Mouse (Mus musculus) frontal cortex, postnatal 36 days (tissue): ENCODE data around the gene Pklr.
"Not testable (repeated sequence)": the region's sequence is repeated elsewhere in the genome, so short reads cannot be mapped to it uniquely, and the experiment has no call there.

ENCODE experiments used
- DNase-seq, 2 experiments: peaks; one replicate each; pipeline ENCODE4 v3.0.0; 2022; ENCODE audit warnings: low spot score in 2 of 2

The Pklr gene

GRCm38 (mm10) chr3:89123313-89123712, 12.6 kb upstream of the Pklr start:
- DNase-seq, result no peak

GRCm38 (mm10) chr3:89124241-89124640, 11.7 kb upstream of the Pklr start:
- no peak for DNase-seq

DNA sequence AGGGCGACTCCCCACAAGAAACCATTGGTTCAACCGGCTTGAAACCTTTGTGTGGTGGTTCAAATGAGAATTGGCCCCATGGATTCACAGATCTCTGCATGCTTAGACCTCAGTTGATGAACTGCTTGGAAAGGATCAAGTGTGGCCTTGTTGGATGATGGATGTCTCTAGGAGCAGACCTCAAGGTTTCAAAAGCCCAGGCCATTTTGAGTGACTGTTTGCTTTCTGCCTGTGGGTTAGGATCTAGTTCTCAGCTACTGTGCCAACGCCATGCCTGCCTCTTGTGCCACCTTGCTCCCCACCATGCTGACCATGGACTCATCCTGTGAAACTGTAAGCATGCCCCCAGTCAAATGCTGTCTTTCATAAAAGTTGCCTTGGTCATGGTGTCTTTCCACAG, 10.0 kb upstream of the Pklr start:
- DNase-seq, result no peak

- DNase-seq, result no peak
These were observed 6.0 kb upstream of the Pklr start for GRCm38 (mm10) chr3:89129908-89130307.

DNA sequence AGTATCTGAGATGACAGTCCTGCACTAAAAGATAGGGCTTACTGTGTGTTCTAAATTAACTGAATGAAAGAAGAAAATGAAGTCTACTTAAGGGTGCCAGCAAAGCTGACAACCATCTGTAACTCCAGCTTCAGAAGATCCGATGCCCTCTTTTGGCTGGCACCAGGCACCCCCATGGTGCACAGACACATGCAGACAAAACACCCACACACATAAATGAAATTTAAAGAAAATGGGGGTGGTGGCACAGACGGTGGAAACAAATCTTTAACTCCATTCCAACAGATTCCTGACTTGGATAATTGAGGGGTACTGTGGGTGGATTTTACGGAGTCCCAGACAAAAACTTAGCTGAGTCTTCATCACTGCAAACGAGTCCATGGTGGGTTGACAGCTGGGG, 4.1 kb upstream of the Pklr start:
- DNase-seq, result peak; percentile 62 to 82

GRCm38 (mm10) chr3:89132285-89133062, 3.5 kb upstream of the Pklr start:
- DNase-seq, result peak; percentile 53 to 54

- no peak for DNase-seq
These were observed 2.9 kb upstream of the Pklr start for GRCm38 (mm10) chr3:89133063-89133450.

GRCm38 (mm10) chr3:89133752-89134151, 2.2 kb upstream of the Pklr start:
- DNase-seq, result no peak

GRCm38 (mm10) chr3:89136365-89136764, 423 bp downstream of the Pklr start:
- no peak for DNase-seq

DNA sequence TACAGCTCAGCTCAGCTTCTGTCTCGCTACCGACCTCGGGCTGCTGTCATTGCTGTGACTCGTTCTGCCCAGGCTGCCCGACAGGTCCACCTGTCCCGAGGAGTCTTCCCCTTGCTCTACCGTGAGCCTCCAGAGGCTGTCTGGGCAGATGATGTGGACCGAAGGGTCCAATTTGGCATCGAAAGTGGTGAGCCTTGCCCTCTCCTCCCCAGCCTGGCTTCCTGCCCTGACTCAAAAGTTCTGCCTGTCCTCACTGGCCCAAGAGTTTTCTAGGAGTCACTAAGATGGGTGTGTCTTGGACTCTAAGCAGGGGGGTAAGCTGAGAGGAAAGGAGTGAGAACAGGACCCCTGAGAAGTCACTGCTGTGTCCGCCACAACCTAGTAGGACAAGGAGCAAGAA, 8.9 kb downstream of the Pklr start:
- no peak for DNase-seq

DNA sequence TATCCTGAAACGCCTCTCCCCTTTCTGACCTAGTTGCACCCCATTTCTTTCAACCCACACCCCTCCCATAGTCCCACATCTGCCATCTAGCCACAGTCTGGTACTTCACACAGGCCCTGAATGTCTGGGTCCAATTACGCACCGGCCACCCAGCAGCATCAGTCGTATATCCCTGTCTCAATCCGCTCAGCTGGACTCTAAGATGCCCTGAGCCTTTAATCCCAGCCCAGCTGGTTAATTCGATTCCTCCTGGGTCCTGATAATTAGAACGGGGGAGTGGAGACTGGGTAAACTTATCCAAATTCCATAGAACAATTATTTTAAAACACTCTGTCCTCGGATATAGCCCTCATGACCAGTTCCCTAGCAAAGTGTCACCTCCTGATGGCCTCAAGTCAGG, 9.6 kb downstream of the Pklr start:
- DNase-seq, result no peak

DNA sequence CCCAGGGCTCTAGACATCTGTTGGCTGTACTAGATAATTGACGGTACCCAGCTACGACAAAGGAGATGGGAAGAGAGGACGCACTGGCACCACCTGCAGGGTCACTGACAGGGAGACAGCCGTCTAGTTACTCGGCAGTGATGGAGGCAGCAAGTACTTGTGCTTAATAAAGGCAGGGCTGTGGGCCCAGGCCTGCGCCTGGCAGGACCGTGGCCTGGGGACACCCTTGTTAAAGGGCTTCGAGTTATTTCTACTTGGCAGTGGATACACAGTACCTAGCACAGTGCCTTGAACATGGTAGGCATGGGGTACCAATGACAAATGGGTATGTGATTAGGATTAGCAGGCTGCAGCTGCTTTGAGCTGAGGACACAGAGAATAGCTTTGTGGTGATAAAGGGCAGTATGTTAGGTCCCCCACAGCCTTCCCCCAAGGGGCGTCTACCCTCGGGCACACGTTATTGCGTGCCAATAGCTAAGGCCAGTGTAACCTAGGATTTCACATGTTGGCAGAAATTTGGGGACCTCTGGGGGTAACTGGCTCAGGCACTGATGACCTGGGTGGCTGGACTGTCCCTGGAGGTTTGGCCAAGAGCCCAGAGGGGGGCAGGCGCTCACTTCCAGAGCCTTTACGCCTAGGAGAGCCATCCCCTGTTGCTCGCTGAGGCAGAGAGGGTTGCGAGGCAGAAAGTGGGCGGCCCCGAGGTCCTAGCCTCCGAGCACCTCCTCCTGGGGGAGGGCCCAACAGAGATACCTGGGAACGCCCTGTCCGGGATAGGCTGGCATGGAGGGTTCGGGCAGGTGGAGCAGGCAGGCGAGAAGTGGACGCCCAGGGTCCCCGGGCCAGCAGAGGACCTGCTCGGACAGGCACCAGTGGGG, 11.4 kb downstream of the Pklr start:
- DNase-seq, result no peak

DNA sequence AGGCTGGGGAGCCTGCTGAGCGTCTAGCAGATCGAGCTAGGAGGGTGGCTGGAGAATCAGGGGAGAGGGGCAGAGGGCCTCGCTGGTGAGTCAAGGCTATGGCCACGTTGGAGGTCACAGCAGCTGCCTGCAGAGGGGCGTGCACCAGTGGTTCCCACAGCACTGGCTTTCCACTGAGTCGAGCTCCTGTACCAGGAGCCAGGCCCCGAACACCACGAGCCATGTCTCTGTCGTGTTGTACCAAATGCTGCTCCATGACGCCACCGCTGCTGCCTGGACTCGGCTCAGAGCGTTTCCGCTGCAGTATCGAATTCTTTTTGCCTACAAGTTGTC, 12.0 kb downstream of the Pklr start:
- DNase-seq, result no peak

DNA sequence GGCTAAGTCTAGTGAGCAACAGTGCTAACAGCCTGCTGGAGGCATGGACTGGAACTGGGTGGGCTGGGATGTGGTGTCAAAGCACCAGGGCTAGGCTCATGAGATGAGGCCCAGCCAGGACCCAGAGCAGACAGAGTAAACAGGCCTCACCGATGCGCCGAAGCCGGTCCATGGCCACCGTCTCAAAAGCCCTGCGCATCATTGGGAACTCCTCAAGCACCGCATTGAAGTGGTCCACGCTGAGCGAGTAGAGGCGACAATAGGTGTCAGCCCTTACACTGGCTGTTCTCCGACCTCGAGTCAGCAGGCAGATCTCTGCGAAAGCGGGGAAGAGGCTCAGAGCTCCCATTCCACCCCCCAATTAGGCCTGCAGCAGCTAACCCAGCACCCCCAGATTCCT, 12.6 kb downstream of the Pklr start:
- no peak for DNase-seq

DNA sequence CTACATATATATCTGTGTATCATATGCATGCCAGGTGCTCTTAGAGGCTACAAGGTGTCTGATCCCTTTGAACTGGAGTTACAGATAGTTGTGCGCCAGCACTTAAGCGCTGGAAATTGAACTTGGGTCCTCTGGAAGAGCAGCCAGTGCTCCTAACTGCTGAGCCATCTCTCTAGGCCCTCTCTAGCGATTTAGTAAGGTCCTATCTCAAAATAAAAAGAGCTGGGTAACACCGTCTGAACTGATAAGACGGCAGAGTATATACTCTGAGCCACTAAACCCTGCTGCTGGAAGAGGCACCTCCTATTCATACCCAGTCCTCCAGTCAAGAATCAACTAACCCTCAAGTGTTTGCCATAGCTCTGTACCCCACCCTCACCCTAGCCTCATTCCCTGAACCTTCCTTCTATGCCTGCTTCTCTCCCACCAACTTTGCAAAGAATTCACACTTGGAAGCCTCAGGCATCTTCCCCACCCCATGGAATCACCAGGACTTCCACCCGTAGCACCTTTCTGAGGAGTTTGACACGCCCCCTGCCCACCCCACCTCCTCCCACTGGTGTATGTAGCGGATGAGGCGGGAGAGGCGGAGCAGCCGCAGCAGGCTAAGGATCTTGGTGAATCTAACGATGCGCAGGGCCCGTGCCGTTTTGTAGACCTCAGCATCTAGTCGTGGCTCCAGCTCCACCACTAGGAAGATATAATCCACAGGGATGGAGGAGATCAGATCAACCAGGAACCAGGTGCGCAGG, 16.3 kb downstream of the Pklr start:
- no peak for DNase-seq

- DNase-seq, result no peak
These were observed 21.0 kb downstream of the Pklr start for GRCm38 (mm10) chr3:89156951-89157350.

GRCm38 (mm10) chr3:89158651-89159050, 22.7 kb downstream of the Pklr start:
- peak in 1 of 2 experiments; percentile 24 for DNase-seq

DNA sequence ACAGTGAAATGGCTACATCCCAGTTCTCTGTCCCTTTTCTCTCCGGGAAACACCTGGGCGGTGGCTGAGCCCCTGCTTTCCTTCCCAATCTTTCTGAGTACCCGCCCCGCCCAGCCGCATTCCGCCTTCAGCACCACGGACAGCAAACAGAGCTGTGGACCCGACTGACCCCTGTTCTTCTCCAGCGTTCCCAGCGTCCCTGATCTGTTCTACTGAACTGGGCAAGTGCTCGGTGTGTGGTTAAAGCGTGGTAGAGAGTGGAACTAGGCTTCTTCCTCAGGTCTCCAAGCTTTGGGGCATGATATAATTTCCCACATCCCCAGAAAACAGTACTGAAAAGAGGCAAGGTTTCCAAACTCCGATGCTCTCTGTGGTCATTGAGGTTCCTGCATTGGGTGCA, 23.3 kb downstream of the Pklr start:
- no peak for DNase-seq

DNA sequence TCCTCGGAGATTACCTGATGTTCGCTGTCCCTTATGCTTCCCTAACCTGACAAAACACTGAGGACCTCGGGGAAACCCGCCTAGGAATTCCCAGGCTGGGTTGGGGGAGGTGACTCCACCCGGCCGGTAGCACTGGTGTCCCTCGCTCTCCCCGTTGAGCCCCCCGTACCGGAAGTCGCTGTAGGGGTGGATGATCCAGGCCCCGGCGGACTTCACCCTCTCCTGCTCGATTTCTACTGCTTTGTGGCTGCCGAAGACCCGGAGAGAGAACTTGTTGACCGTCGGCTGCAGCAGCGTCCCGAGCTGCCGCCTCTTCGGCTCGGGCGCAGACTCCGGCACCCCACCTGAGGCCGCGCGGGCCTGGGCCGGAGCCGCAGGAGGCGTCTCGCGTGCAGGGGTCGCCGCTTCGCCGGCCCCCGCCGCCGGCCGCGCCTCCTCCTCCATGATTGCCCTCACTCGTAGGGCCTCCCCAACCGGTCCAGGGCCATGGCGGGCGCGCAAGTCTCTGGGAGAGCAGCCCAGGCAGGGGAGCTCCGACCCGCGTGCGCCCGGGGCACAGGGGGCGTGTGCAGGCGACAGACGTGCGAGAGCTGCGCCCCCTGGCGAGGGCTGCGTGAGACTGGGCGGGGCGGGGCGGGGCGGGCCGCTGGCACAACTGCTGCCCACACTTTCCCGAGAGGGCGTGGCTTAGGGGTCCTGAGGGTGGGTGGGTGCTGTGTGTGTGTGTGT, 23.8 kb downstream of the Pklr start, which contains the start of gene Hcn3:
Gene Hcn3, minus strand, starts transcription at position 581 of the 729 bp plus-strand sequence.
- peak in 1 of 2 experiments; percentile 39 for DNase-seq

- DNase-seq, result not testable (repeated sequence)
These were observed 25.3 kb downstream of the Pklr start for GRCm38 (mm10) chr3:89161207-89161606.

DNA sequence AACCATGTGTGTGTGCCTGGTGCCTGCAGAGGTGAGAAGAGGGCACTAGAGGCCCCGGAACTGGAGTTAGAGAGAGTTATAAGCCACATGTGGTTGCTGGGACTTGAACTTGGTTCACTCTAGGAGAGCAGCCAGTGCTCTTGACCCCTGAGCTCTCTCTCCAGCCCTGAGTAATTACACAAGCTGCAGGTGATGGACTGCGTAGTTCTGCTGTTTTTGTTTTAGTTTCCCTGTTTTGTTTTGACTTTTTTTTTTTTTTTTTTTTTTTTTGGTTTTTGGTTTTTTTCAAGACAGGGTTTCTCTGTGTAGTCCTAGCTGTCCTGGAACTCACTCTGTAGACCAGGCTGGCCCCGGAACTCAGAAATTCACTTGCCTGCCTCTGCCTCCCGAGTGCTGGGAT, 25.8 kb downstream of the Pklr start:
- no peak for DNase-seq

DNA sequence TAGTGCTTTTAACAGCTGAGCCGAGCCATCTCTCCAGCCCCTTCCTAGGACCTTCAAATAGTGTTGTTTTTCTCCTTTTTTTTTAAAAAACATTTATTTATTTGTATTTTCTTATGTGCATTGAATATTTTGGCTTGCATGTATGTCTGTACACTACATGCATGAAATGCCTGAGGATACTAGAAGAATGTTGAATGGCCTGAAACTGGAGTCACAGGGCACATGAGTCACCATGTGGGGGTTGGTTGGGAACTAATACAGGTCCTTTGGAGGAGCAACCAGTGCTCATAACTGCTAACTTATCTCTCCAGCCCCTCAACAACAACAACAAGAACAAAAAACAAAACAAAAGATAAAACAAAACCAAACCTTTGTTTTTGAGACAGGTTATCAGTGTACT, 27.2 kb downstream of the Pklr start:
- DNase-seq, result no peak
